Comparison of ENCODE assay signal across 14 mouse cellular contexts in genomic region chr5:119137821-119138221, GRCm38 (mm10).
DNase-seq lines count a peak whose midpoint lies in the region; ATAC-seq and TF ChIP-seq lines count a peak whose summit lies in the region.
"Had no signal": no experiment of that assay in that cellular context is flagged by ENCODE, and none has a peak within 500 bp of the region (broad histone marks: within the 10 kb centered on the region; RNA-seq: fewer than 3 reads in every experiment).

No protein-coding gene starts in this region.

- peaks cover 15% of the 10 kb centered on the region for H3K4me1 ChIP-seq in intestine, embryonic 14.5 days (replicated peaks; ENCODE audit: control insufficient read depth, insufficient read depth, low read length)
- H3K4me1 ChIP-seq in intestine, postnatal 0 days (replicated peaks; ENCODE audit: control insufficient read depth, insufficient read depth, low read length): no peaks in the 10 kb centered on the region
- H3K4me1 ChIP-seq in kidney, embryonic 15.5 days: peaks cover 31% of the 10 kb centered on the region
- peaks cover 13% of the 10 kb centered on the region for H3K4me1 ChIP-seq in neural tube, embryonic 13.5 days (replicated peaks)

- peak overlapping the region; percentile 24 for H3K4me2 ChIP-seq in intestine, embryonic 14.5 days (ENCODE audit: low read length)
- no peak overlapping the region for H3K4me2 ChIP-seq in intestine, postnatal 0 days (replicated peaks; ENCODE audit: low read depth)
- peak overlapping the region; percentile 51 for H3K4me2 ChIP-seq in kidney, embryonic 15.5 days
- peak overlapping the region; percentile 9; the same call in 1 of the 2 replicates for H3K4me2 ChIP-seq in neural tube, embryonic 13.5 days

- 0 out of 2 replicates have a peak, but pooled peaks have one; percentile 43 for ATAC-seq in intestine, embryonic 14.5 days (replicated peaks; ENCODE audit: low FRiP score, low TSS enrichment, low read depth)
- no peak for ATAC-seq in intestine, postnatal 0 days
- no peak; the same call in 1 of the 2 replicates for ATAC-seq in kidney, embryonic 15.5 days (replicated peaks; ENCODE audit: low FRiP score)
- ATAC-seq in neural tube, embryonic 13.5 days (ENCODE audit: low read depth): no peak
- ATAC-seq: midbrain, embryonic 13.5 days; Patski had no signal

- H3K36me3 ChIP-seq in intestine, embryonic 14.5 days (ENCODE audit: control insufficient read depth, insufficient read depth, low read length): no peaks in the 10 kb centered on the region
- H3K36me3 ChIP-seq in intestine, postnatal 0 days (ENCODE audit: control insufficient read depth, insufficient read depth): no peaks in the 10 kb centered on the region
- no peaks in the 10 kb centered on the region for H3K36me3 ChIP-seq in kidney, embryonic 15.5 days
- no peaks in the 10 kb centered on the region for H3K36me3 ChIP-seq in neural tube, embryonic 13.5 days
- H3K36me3 ChIP-seq: forebrain, embryonic 10.5 days; midbrain, embryonic 13.5 days had no signal

- no peaks in the 10 kb centered on the region for H3K9me3 ChIP-seq in intestine, embryonic 14.5 days (ENCODE audit: control insufficient read depth, low read length)
- no peaks in the 10 kb centered on the region for H3K9me3 ChIP-seq in intestine, postnatal 0 days (ENCODE audit: control insufficient read depth)
- no peaks in the 10 kb centered on the region for H3K9me3 ChIP-seq in kidney, embryonic 15.5 days (replicated peaks)
- no peaks in the 10 kb centered on the region for H3K9me3 ChIP-seq in neural tube, embryonic 13.5 days
- H3K9me3 ChIP-seq: forebrain, embryonic 10.5 days; midbrain, embryonic 13.5 days had no signal

- intact Hi-C loops in left cerebral cortex, postnatal 4 days (cut with DNase I): no loop called here
- intact Hi-C loops in left cerebral cortex, postnatal 14 days (cut with DNase I): no loop called here

- H3K4me3 ChIP-seq in intestine, embryonic 14.5 days (ENCODE audit: low read depth, low read length): no peak overlapping the region
- no peak overlapping the region for H3K4me3 ChIP-seq in intestine, postnatal 0 days (ENCODE audit: low read depth, low read length)
- H3K4me3 ChIP-seq in kidney, embryonic 15.5 days (replicated peaks): peak overlapping the region; percentile 26
- no peak overlapping the region for H3K4me3 ChIP-seq in neural tube, embryonic 13.5 days
- H3K4me3 ChIP-seq: forebrain, embryonic 10.5 days; midbrain, embryonic 13.5 days had no signal

- 51% methylated on average over 10 of the region's 10 CpGs for WGBS in intestine, embryonic 14.5 days
- 66% methylated on average over 10 of the region's 10 CpGs for WGBS in intestine, postnatal 0 days
- 26% methylated on average over 10 of the region's 10 CpGs for WGBS in kidney, embryonic 15.5 days
- WGBS in neural tube, embryonic 13.5 days: 45% methylated on average over 10 of the region's 10 CpGs

- H3K27me3 ChIP-seq in intestine, embryonic 14.5 days (replicated peaks; ENCODE audit: control insufficient read depth, insufficient read depth, low read length): 0 out of 2 replicates have a peak, but pooled peaks cover 2% of the 10 kb centered on the region
- H3K27me3 ChIP-seq in intestine, postnatal 0 days (replicated peaks; ENCODE audit: control insufficient read depth, insufficient read depth, low read length): no peaks in the 10 kb centered on the region
- H3K27me3 ChIP-seq in kidney, embryonic 15.5 days: peaks cover 23% of the 10 kb centered on the region; the same call in 1 of the 2 replicates
- no peaks in the 10 kb centered on the region for H3K27me3 ChIP-seq in neural tube, embryonic 13.5 days
- H3K27me3 ChIP-seq: Patski had no signal

- no peak for TF ChIP-seq CTCF in intestine, postnatal 0 days (IDR thresholded peaks at IDR 0.05; ENCODE audit: low read depth)

- peak; percentile 62 for DNase-seq in intestine, embryonic 14.5 days (ENCODE audit: low spot score)
- peak; percentile 47 for DNase-seq in R1 (ENCODE audit: low read depth, low spot score)
- no peak for DNase-seq in left cerebral cortex, postnatal 4 days
- no peak for DNase-seq in left cerebral cortex, postnatal 14 days (ENCODE audit: low spot score in 2 of 2)
- DNase-seq in cerebellum, postnatal 36 days: no peak
- DNase-seq: cerebellum, adult 2 months; thymus, postnatal 14 days had no signal

- no peak overlapping the region for H3K9ac ChIP-seq in intestine, embryonic 14.5 days (ENCODE audit: low read length)
- no peak overlapping the region for H3K9ac ChIP-seq in intestine, postnatal 0 days (ENCODE audit: low read depth, low read length)
- H3K9ac ChIP-seq in kidney, embryonic 15.5 days: no peak overlapping the region
- no peak overlapping the region for H3K9ac ChIP-seq in neural tube, embryonic 13.5 days
- H3K9ac ChIP-seq: liver, embryonic 14.5 days; midbrain, embryonic 13.5 days had no signal

- H3K27ac ChIP-seq in intestine, embryonic 14.5 days (ENCODE audit: low read depth): no peak overlapping the region
- no peak overlapping the region for H3K27ac ChIP-seq in intestine, postnatal 0 days (ENCODE audit: low read depth, low read length)
- H3K27ac ChIP-seq in kidney, embryonic 15.5 days: peak overlapping the region; percentile 78
- H3K27ac ChIP-seq in neural tube, embryonic 13.5 days (replicated peaks): no peak overlapping the region
- H3K27ac ChIP-seq: forebrain, embryonic 10.5 days; liver, embryonic 14.5 days; midbrain, embryonic 13.5 days had no signal

Comparison
In these comparisons a context has a peak if more than half of its experiments do, and no peak if none do; other contexts are left out.
1. DNase-seq: peak in intestine, embryonic 14.5 days (single experiment) and R1 (single experiment); none in left cerebral cortex, postnatal 4 days (single experiment), left cerebral cortex, postnatal 14 days (0 of 2) and cerebellum, postnatal 36 days (0 of 2).